8 mouse cellular contexts compared by ENCODE assay signal in genomic region chr12:101957942-101958544, GRCm38 (mm10). TPM values are rescaled to one million over a fixed set of nuclear protein-coding genes. Genes with fewer than 3 reads are reported as not detected.
A peak's percentile ranks its signal among the peaks of the same experiment; 100 is the strongest.
DNase-seq lines count a peak whose midpoint lies in the region; ATAC-seq and TF ChIP-seq lines count a peak whose summit lies in the region.

Gene Atxn3, minus strand, starts transcription at chr12:101958246.

- no peaks in the 10 kb centered on the region for H3K9me3 ChIP-seq in embryonic facial prominence, embryonic 15.5 days (replicated peaks)
- H3K9me3 ChIP-seq in heart, embryonic 10.5 days = no peaks in the 10 kb centered on the region
- no peaks in the 10 kb centered on the region for H3K9me3 ChIP-seq in kidney, embryonic 15.5 days (replicated peaks)

- H3K36me3 ChIP-seq in embryonic facial prominence, embryonic 15.5 days = no peaks in the 10 kb centered on the region
- H3K36me3 ChIP-seq in heart, embryonic 10.5 days = no peaks in the 10 kb centered on the region
- no peaks in the 10 kb centered on the region for H3K36me3 ChIP-seq in kidney, embryonic 15.5 days

- DNase-seq in 416B (ENCODE audit: low read depth) (peak; percentile 97), liver (peak; percentile 98)
- DNase-seq in heart, embryonic 10.5 days (ENCODE audit: low spot score) = peak; percentile 98
- DNase-seq in spleen, postnatal 4 days (ENCODE audit: low spot score in 2 of 2) = peak; percentile 97 to 98

- H3K27ac ChIP-seq in bone marrow, adult 2 months (ENCODE audit: control insufficient read depth, insufficient read depth, low read depth, low read length, poor library complexity) = peak within 1 kb of the TSS; percentile 88
- H3K27ac ChIP-seq in embryonic facial prominence, embryonic 15.5 days (replicated peaks) = peak within 1 kb of the TSS; percentile 80
- H3K27ac ChIP-seq in heart, embryonic 10.5 days = peak within 1 kb of the TSS; percentile 89
- peak within 1 kb of the TSS; percentile 72 for H3K27ac ChIP-seq in kidney, embryonic 15.5 days

- H3K9ac ChIP-seq in embryonic facial prominence, embryonic 15.5 days = peak within 1 kb of the TSS; percentile 79
- H3K9ac ChIP-seq in kidney, embryonic 15.5 days = peak within 1 kb of the TSS; percentile 82

- H3K4me3 ChIP-seq in bone marrow, adult 2 months (replicated peaks; ENCODE audit: control insufficient read depth, low read depth, low read length) = peak within 1 kb of the TSS; percentile 93
- peak within 1 kb of the TSS; percentile 73 for H3K4me3 ChIP-seq in embryonic facial prominence, embryonic 15.5 days (replicated peaks)
- H3K4me3 ChIP-seq in heart, embryonic 10.5 days = peak within 1 kb of the TSS; percentile 83
- peak within 1 kb of the TSS; percentile 83 for H3K4me3 ChIP-seq in kidney, embryonic 15.5 days (replicated peaks)

- TF ChIP-seq CTCF in bone marrow, adult 2 months (IDR thresholded peaks at IDR 0.05; ENCODE audit: control insufficient read depth, insufficient read depth, low read length) = peak; percentile 81

- H3K4me2 ChIP-seq in embryonic facial prominence, embryonic 15.5 days (replicated peaks) = peak within 1 kb of the TSS; percentile 58
- peak within 1 kb of the TSS; percentile 64 for H3K4me2 ChIP-seq in kidney, embryonic 15.5 days

- TF ChIP-seq POLR2A in bone marrow, adult 2 months (IDR thresholded peaks at IDR 0.05; ENCODE audit: borderline replicate concordance, control insufficient read depth, low read depth, low read length) = peak; percentile 63; the same call in 1 of the 2 replicates

- under 1% methylated on average over 53 of the region's 54 CpGs for WGBS in bone marrow, adult 2 months
- WGBS in embryonic facial prominence, embryonic 15.5 days = under 1% methylated on average over 54 of the region's 54 CpGs
- under 1% methylated on average over 54 of the region's 54 CpGs for WGBS in heart, embryonic 10.5 days
- under 1% methylated on average over 50 of the region's 54 CpGs for WGBS in kidney, embryonic 15.5 days

- no peaks in the 10 kb centered on the region; the same call in 1 of the 2 replicates for H3K4me1 ChIP-seq in bone marrow, adult 2 months (ENCODE audit: control insufficient read depth, insufficient read depth, low read length)
- H3K4me1 ChIP-seq in embryonic facial prominence, embryonic 15.5 days = peaks cover 10% of the 10 kb centered on the region; the same call in 1 of the 2 replicates
- H3K4me1 ChIP-seq in heart, embryonic 10.5 days = peaks cover 7% of the 10 kb centered on the region; the same call in 1 of the 2 replicates
- peaks cover 13% of the 10 kb centered on the region for H3K4me1 ChIP-seq in kidney, embryonic 15.5 days

- ATAC-seq in embryonic facial prominence, embryonic 15.5 days (ENCODE audit: insufficient number of reproducible peaks, low FRiP score, low TSS enrichment, low read depth) = peak; percentile 99
- ATAC-seq in kidney, embryonic 15.5 days (replicated peaks; ENCODE audit: low FRiP score) = peak; percentile 99
- peak; percentile 93 for ATAC-seq in monocyte, adult 5-6 weeks (replicated peaks; ENCODE audit: insufficient number of reproducible peaks, low FRiP score, low TSS enrichment, poor library complexity, severe bottlenecking)

- no peaks in the 10 kb centered on the region for H3K27me3 ChIP-seq in embryonic facial prominence, embryonic 15.5 days
- no peaks in the 10 kb centered on the region for H3K27me3 ChIP-seq in heart, embryonic 10.5 days (ENCODE audit: insufficient read depth, poor library complexity, severe bottlenecking)
- H3K27me3 ChIP-seq in kidney, embryonic 15.5 days = no peaks in the 10 kb centered on the region

RNA-seq across cellular contexts. Expression of gene Atxn3, which starts in this region (rescaled TPM):
- polyA plus RNA-seq in bone marrow, adult 2 months (2011; ENCODE audit: insufficient read depth, insufficient read length, low replicate concordance, missing spikeins) = 8.1 and 8.2 TPM in 2 replicates
- polyA plus RNA-seq in embryonic facial prominence, embryonic 15.5 days (2015; fragmentation: Nextera tagmentation; extraction: Ambion mirVana) = 12.0 and 12.2 TPM in 2 replicates
- polyA plus RNA-seq in heart, embryonic 10.5 days (2016; fragmentation: Nextera tagmentation; extraction: Ambion mirVana) = 8.1 and 8.4 TPM in 2 replicates
- polyA plus RNA-seq in kidney, embryonic 15.5 days (2015; fragmentation: Nextera tagmentation; extraction: Ambion mirVana) = 11.7 and 14.9 TPM in 2 replicates
- total RNA-seq in monocyte, adult 5-6 weeks (2017) = 48.3 to 49.7 TPM (median 49.6 TPM) in 3 replicates

Comparison
In these comparisons a context has a peak if more than half of its experiments do, and no peak if none do; other contexts are left out.
1. Peak in every context shown above with its lines: DNase-seq, ATAC-seq, H3K4me3 ChIP-seq and H3K27ac ChIP-seq.